Mouse (Mus musculus) heart, postnatal 0 days (tissue): ENCODE data around the gene Ctrl.

Experiments used
- CTCF ChIP-seq: IDR thresholded peaks from 2 replicates; pipeline ENCODE4 v1.5.1; 2016; ENCODE audit warnings: antibody characterized with exemption, control low read depth, low read depth
- EP300 ChIP-seq: IDR thresholded peaks from 2 replicates; pipeline ENCODE4 v1.6.1; 2016; ENCODE audit warnings: antibody characterized with exemption, low read depth

DNA sequence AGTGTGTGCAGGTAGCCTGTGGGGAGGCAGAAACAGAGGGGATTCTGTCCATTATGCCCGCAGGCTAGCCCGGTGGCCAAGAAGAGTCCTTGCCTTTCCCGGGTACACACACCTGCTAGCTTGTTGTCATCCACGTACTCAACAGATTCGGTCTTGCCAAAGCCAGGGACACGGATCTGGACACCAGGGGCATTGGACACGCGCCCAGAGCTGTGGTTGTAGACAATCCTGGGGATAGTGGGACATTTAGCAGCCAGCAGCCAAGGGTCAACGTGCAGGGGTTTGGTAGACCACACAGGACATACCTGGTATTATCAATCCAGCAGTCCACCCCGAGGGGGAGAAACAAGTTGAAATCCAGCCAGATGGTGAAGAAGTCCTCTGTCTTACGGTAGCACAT is 8.4 kb upstream of the Ctrl start:
- TF ChIP-seq CTCF: no peak
- TF ChIP-seq EP300: no peak
